Mouse (Mus musculus): ENCODE data around the gene Fam209.

DNA sequence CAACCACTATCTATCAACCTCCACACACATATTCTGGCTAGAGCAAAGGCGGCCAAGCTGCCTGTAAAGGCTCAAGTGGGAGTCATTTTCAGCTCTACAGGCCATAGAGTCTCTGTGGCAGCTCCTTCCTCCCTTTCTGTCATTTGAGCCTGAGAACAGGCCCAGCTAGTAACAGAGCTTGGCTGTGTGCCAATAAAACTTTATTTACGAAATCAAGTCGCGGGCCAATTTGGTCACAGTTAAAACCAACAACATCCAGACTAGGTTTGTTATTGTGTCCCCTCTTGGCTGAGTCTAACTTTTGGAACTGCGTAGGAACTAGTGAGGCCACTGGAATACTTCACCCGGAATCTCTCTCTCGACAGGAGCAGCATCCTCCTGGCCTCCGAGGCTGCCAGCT, 1.3 kb downstream of the Fam209 start:
- TF ChIP-seq MAFK (IDR thresholded peaks at IDR 0.05; ENCODE audit: insufficient read depth, low read depth, low read length) (no peak), ZNF384 (IDR thresholded peaks at IDR 0.05; ENCODE audit: low read depth, low read length) (no peak), CHD2 (IDR thresholded peaks at IDR 0.05; ENCODE audit: low read depth, low read length) (no peak), HCFC1 (IDR thresholded peaks at IDR 0.05; ENCODE audit: borderline replicate concordance, insufficient read depth, low read length) (no peak), ZC3H11A (IDR thresholded peaks at IDR 0.05; ENCODE audit: borderline replicate concordance, low read depth, low read length) (no peak)
